Mouse (Mus musculus): ENCODE measurements around the gene Olfr697.

- no peak for TF ChIP-seq POLR2A (IDR thresholded peaks at IDR 0.05; ENCODE audit: borderline replicate concordance, extremely low read depth, insufficient read depth, insufficient read length, poor library complexity, severe bottlenecking)
- TF ChIP-seq CTCF (IDR thresholded peaks at IDR 0.05; ENCODE audit: borderline replicate concordance, extremely low read depth, insufficient read depth, insufficient read length): no peak
Observed at GRCm38 (mm10) chr7:106755297-106755696, 13.1 kb upstream of the Olfr697 start, which contains the start of gene Olfr698.
